Mouse (Mus musculus): Measurements from ENCODE around the gene Celf2.

Celf2 gene

GRCm38 (mm10) chr2:7087480-7087879, 421.9 kb downstream of the Celf2 start:
- intact Hi-C loops (cut with DNase I) = no loop called here

- intact Hi-C loops (cut with DNase I) = no loop called here
These were observed 425.8 kb downstream of the Celf2 start for GRCm38 (mm10) chr2:7083489-7084090.

GRCm38 (mm10) chr2:7082376-7083025, 426.9 kb downstream of the Celf2 start:
- intact Hi-C loops (cut with DNase I) = no loop called here

DNA sequence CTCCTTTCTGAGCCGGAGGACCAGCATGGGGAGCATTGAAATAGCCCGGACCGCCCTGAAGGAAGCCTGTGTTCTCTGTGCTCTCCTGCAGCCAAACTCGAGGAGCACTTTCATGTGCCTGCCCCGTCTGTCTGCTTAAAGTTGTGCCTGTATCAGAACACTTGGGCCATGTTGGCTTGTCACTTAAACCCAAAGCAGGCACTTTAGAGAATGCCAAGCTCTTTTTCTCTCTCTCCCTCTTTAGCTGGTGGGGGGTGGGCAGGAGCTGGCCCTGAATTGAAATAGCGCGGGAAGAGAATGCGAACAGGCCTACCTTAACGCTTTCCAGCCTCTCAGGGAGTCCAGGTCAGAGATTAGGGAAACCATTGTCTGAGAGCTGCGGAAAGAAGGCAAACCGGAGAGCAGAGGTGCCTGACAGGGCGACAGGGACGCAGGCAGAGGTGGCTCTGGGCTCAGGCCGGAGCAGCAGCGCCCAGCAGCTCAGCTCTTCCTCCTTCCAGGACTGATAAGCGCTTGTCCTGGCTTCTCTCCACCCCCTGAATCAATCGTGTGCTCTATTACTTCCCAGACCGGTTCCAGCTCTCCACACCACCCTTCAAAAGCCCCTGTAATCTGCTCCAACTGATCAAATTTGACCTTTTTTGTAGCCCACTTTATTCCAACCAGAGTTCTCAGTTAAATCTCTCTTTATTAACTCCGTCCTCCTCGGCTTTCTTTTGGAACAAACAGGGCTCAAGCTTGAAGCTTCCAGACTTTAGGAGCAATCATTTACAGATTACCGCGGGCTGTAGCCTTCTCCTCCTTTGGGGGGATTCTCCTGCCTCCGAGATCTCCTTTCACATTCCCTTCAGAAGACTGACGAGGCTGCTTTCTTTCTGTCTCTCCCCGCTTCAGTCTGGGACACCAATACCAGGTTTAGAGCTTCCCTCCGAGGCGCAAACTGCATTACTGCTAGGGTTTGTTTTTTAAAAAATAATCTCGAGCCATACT, 428.3 kb downstream of the Celf2 start:
- intact Hi-C loops (cut with DNase I) = no loop called here

- intact Hi-C loops (cut with DNase I) = no loop called here
These were observed 429.3 kb downstream of the Celf2 start for GRCm38 (mm10) chr2:7080086-7080485.

- intact Hi-C loops (cut with DNase I) = no loop called here
These were observed 430.0 kb downstream of the Celf2 start for GRCm38 (mm10) chr2:7079390-7079789.

DNA sequence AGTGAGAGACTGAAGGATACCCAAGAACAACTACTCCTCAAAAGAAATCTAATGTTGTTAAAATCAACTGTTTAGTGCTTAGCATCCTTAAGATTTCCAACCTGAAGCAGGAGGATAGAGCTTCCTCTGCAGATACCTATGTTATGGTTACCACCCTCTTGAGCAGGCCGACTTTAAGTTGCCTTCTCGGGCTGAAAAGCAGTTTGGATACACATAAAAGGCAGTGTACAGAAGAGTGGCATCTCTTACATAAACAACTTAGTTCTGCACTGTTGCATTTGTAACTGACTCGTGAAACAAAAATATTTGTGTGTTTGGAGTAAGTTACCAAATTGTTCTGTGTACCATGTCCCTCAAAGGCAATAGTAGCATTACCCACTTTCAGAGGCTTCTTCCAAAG, 435.6 kb downstream of the Celf2 start:
- intact Hi-C loops (cut with DNase I) = no loop called here

GRCm38 (mm10) chr2:7072344-7073265, 436.8 kb downstream of the Celf2 start:
- intact Hi-C loops (cut with DNase I) = no loop called here

DNA sequence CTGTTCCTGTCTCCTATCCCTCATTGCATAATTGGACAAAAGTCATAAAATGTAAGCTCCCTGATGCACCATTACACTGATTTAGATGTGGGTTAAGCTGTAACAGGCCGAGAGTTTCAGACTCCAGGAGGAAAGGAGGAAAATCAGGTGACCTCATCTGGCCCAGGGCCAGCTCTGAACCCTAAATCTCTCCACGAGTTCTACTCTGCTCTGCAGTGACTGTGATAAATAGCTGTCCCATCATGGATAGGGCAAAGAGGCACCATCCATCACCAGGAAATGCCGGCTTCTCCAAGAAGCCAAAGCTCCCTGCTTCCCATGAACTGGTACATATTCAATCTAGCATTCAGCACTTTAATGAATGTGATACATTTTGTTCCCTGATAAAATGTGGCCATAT, 439.9 kb downstream of the Celf2 start:
- intact Hi-C loops (cut with DNase I) = no loop called here

- intact Hi-C loops (cut with DNase I) = no loop called here
These were observed 441.1 kb downstream of the Celf2 start for GRCm38 (mm10) chr2:7068281-7068680.

DNA sequence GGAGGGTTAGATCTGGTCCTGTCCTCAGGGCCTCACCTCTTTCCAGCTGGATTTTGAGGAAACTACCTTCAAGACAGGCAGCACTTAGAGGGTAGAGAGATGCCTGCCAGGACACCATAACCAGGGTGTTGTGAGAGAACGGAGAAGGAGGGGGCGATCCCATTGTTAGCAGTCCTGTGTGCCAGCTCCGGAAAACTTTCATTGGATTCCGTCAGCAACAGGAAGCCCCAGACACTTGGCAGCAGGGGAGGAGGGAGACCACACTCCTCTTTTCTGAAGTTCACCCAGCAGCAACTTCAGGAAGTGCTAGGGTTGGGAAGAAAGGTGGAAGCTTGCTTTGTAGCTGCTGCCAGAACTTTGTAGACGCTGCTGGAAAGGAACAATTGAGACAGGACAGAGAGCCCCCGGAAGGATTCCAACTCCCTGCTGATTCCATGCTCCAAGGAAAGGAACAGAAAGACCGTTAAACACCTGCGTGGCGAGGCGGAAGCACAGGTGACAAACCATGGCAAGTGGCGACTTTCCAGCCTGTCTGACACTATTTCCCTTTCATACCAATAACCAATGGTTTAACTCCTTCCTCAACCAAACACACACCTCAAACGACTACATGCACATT, 445.7 kb downstream of the Celf2 start:
- intact Hi-C loops (cut with DNase I) = no loop called here

- intact Hi-C loops (cut with DNase I) = no loop called here
These were observed 448.8 kb downstream of the Celf2 start for GRCm38 (mm10) chr2:7060490-7061105.

- intact Hi-C loops (cut with DNase I) = no loop called here
These were observed 453.0 kb downstream of the Celf2 start for GRCm38 (mm10) chr2:7056401-7056800.

- intact Hi-C loops (cut with DNase I) = no loop called here
These were observed 453.4 kb downstream of the Celf2 start for GRCm38 (mm10) chr2:7055958-7056357.

DNA sequence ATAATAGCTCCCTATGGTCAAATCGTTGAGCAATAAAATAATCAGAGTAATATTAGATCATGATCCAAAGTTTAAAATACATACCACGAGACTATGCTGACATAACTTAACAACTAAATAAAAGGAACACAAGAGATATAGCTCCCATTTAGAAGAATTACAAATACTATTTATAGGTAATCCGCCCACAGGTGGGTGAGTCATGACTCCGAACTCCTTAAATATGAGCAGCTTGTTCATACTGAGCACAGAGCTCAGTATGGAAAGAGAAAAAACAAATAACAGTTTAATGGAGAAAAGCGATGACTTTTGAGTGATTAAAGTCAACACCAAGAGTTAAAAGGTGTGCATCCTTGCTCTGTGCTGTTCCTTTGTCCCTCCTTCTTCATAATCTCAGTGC, 458.3 kb downstream of the Celf2 start:
- intact Hi-C loops (cut with DNase I) = no loop called here

DNA sequence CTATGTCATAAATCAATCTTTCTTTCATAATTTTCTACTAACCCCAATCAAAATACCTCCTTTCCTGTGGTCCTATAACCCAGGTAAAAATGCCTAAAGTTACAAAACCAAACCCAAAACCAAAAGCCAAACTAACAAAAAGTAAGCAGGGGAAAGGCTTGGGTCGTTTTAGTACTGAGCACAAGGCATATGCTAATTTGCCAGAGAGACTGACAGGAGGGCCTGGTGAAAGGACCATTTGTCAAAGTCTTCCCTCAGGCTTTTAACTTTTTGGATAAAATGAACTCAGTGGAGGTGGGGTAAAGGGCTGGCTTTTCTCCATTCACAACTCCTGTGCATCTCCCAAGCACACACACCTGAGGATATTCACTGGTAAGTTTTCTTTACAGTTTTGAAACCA, 463.2 kb downstream of the Celf2 start:
- intact Hi-C loops (cut with DNase I) = no loop called here

DNA sequence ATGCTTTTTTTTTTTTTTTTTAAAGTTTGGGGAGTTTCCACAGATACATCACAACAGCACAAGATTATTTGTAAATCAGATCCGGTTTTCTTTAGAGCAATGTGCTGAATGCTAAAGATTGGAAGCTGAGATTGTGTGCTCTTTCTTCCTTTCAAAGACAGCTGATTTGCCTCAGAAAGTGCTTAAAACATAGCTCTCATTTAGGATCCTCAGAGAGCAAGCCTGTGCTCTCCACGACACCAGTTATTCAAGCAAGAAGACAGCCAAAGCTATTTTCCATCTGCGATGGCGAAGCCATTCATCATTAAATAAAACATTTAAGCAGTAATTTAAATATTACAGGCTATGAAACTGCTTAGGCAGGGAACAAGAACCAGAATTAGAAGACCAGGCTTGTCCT, 463.8 kb downstream of the Celf2 start:
- intact Hi-C loops (cut with DNase I) = no loop called here

DNA sequence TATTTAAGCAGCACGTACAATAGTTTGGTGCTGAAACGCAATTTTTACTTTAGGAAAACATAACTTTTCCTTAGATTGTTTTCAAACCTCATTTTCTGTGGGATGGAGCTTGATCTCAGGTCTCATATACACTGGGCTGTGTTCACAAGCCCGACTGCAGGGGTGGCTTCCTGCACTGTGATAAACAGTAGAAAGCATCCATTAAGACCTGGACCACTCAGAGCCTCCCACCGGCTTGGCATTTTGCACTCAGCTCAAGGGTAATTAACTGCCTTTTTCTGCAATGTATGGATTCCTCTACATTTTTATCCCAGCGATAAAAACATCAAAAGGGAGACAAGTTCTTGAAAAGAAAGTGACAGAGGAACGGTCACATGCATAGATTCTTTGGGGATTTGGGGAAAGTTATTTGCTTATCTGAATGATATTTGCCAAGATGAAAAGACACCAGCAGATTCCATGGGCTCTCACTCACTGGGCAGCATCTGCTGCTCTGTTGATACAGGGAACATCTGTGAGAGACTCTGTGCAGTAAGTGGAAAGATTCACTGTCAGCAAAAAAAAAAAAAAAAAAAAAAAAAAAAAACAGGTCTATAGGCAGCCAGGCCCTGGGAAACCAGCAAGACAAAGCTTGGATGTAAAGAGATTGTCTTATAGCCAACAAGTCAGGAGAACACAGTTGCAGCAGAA, 465.4 kb downstream of the Celf2 start:
- intact Hi-C loops (cut with DNase I) = no loop called here

- intact Hi-C loops (cut with DNase I) = no loop called here
These were observed 468.4 kb downstream of the Celf2 start for GRCm38 (mm10) chr2:7040940-7041339.

DNA sequence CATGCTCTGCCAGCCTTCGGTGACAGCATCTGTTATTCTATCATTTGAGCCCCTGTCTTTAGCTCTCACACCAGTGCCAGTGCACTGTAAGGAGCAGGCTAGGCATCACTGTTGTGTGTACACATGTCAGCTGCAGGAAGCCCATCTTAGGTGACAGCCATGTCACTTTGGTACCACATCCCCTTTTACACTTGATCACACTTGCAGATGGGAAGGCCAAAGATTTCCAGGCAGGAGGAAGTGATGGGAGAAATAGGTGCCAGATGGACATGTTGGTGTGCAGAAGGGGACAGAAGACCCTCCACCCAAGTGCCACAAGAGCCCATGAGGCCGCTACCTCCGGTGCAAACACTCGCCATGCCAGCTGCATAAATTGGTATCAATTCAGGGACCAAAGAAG, 470.4 kb downstream of the Celf2 start:
- intact Hi-C loops (cut with DNase I) = no loop called here
